Mouse (Mus musculus) limb, embryonic 13.5 days (tissue): ENCODE results near the gene Snu13. TPM values are rescaled to one million over a fixed set of nuclear protein-coding genes. Genes with fewer than 3 reads are reported as not detected.

Source experiments
- polyA plus RNA-seq: library from polyadenylated mRNA; unstranded; fragments of >200 nt; fragmentation: Nextera tagmentation; extraction: Ambion mirVana; gene quantifications from 2 replicates; pipeline ENCODE4 v1.2.1, GENCODE M21; 2015

The Snu13 gene
- polyA plus RNA-seq, 1 experiment from 2014 or later: 294 TPM

Other genes starting within 250 kb of the Snu13 start
- gene Tef, start 245.2 kb downstream of the Snu13 start, polyA plus RNA-seq: 25.4 and 26.0 TPM in 2 replicates
- gene Tob2, start 188.8 kb downstream of the Snu13 start, polyA plus RNA-seq: 24.6 and 26.0 TPM in 2 replicates
- 151 and 158 TPM in 2 replicates for gene Phf5a, start 175.7 kb downstream of the Snu13 start, polyA plus RNA-seq
- 142 and 156 TPM in 2 replicates for gene Aco2, start 175.3 kb downstream of the Snu13 start, polyA plus RNA-seq
- 56.9 and 57.9 TPM in 2 replicates for gene Polr3h, start 121.4 kb downstream of the Snu13 start, polyA plus RNA-seq
- 13.4 and 15.0 TPM in 2 replicates for gene Csdc2, start 110.8 kb downstream of the Snu13 start, polyA plus RNA-seq
- 26.3 and 26.8 TPM in 2 replicates for gene Pmm1, start 86.7 kb downstream of the Snu13 start, polyA plus RNA-seq
- not detected in 2 replicates for gene 1700029P11Rik, start 67.1 kb downstream of the Snu13 start, polyA plus RNA-seq
- gene Xrcc6, start 59.8 kb downstream of the Snu13 start, polyA plus RNA-seq: 88.5 and 92.1 TPM in 2 replicates
- 26.6 and 26.9 TPM in 2 replicates for gene Desi1, start 13.7 kb downstream of the Snu13 start, polyA plus RNA-seq
- 0.03 TPM in 1 of 2 replicates, not detected in the other for gene 4930407I10Rik, start 11.6 kb upstream of the Snu13 start, polyA plus RNA-seq
- 0.11 and 0.17 TPM in 2 replicates for gene Mei1, start 22.4 kb upstream of the Snu13 start, polyA plus RNA-seq
- gene Ccdc134, start 80.3 kb upstream of the Snu13 start, polyA plus RNA-seq: 27.6 and 30.3 TPM in 2 replicates
- gene Srebf2, start 99.6 kb upstream of the Snu13 start, polyA plus RNA-seq: 168 and 173 TPM in 2 replicates
- 0.15 and 0.34 TPM in 2 replicates for gene Shisa8, start 165.2 kb upstream of the Snu13 start, polyA plus RNA-seq
- 0.13 and 0.15 TPM in 2 replicates for gene Tnfrsf13c, start 176.8 kb upstream of the Snu13 start, polyA plus RNA-seq
- 62.5 and 62.6 TPM in 2 replicates for gene Cenpm, start 197.2 kb upstream of the Snu13 start, polyA plus RNA-seq
- not detected in 2 replicates for gene 1500009C09Rik, start 204.8 kb upstream of the Snu13 start, polyA plus RNA-seq
- 25.6 and 26.1 TPM in 2 replicates for gene Sept3, start 227.3 kb upstream of the Snu13 start, polyA plus RNA-seq